Mouse (Mus musculus) heart, postnatal 10 days (tissue): ENCODE measurements at regions not wholly inside any gene's neighbourhood (a gene's known extent, or its start where the extent isn't known, plus 50 kb on each side); places are given as distances from the start of the nearest gene placed in this dataset.
A peak's percentile ranks its signal among the peaks of the same experiment; 100 is the strongest.

Experiments
- DNase-seq, 2 experiments: peaks; one replicate each; pipeline ENCODE4 v3.0.0; 2021
- intact Hi-C: fragments of 180-260 bp; cut with DNase I; formaldehyde crosslinking; loops from one replicate; pipeline ENCODE4 v1.15.1; 2025
- microRNA-seq, 2 experiments: library from miRNA; unstranded; fragments of <30 nt; microRNA quantifications; one replicate each; pipeline ENCODE4 v1.2.0; 2022

DNA sequence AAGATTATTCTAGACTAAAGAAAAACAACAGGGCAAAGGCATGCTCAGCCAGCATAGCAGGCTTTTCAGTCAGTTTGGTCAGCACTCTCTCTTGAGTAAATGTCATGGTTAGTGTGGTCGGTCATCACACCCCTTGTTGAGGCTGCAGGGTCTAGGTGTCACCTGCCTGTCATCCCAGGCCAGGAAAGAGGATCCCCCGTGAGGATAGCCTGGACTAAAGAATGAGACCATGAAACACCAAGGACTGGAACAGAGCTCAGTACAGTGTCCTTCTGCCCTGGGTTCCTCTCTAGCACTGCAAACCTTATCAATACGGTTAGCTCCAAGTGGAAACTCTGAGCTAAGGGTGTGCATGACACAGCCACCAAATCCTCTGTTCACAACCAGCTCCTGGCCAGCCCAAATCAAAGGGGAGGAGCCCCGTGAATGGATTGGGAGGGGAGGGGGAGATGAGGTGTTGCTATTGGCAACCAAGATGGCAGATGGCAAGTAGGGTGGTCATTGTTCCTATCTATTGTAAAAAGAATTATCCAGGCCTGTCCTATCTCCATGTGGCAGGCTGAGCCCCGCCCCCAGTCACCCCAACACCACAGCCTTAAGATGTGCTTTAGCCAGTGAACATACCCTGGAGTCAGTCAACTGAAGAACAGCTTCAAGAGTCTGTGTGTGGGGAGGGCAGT is 87.4 kb downstream of the Cstad start:
- intact Hi-C loops = no loop called here
- DNase-seq = no peak

DNA sequence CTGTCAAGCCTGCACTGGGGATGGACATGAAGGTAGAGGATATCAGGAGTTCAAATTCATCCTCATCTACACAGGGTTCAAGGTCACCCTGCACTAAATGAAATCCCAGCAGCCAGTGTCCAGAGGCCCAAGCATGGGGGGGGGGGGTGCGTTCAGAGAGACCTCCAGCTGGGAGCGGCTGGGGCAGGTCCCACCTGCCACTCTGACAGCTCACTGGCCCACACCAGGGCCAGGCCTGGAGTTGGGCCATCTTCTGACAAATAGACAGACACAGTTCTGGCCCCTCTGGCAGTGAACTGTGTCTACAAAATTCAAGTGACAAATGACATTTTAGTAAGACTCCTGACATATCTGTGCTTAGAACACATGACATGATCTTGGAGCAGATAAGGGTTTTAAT is 86.8 kb downstream of the Cstad start:
- intact Hi-C loops = no loop called here
- peak; percentile 40 to 53 for DNase-seq

DNA sequence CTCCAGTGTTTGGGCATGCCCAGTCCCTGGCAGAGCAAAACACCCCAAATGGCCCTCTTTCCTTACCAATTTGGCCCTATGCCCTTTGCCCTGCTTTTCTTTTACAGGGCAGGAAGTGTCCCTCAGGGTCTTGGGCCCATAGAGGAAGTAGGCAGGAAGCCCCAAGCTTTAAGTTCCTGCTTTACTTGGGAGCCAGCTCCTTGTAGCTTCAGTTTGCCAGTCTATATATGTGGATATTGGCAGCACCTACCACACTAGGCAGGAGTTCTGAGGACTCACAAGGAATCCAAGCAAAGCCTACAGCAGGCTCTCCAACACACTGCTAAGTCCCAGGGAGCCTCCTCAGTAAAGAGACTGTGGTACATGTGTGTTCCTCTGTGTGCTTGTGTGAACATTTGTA is 84.2 kb downstream of the Cstad start:
- intact Hi-C loops = no loop called here
- no peak for DNase-seq

DNA sequence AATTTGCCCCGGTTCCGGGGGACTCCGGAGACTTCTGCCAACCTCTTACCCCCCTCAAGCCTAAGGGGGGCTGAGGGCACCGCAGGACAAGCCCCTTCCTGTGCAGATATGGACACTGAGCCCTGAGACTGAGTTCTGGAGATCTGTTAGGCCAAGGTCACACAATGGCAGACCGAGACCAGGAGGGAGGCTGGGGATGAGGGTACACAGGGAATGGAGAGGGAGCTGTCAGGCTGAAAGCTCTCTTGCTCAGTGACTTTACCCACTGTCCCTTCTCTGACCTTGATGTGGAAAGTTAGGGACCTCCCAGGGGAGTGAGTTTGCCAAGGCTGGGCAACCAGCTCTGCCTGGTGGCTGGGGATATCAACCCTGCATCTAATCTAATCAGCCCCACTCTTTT is 82.7 kb downstream of the Cstad start:
- no peak for DNase-seq
- intact Hi-C loops = loop anchor here (2.0 kb wide), 1 partner anchor 15 kb away; no protein-coding TSS in a partner anchor

DNA sequence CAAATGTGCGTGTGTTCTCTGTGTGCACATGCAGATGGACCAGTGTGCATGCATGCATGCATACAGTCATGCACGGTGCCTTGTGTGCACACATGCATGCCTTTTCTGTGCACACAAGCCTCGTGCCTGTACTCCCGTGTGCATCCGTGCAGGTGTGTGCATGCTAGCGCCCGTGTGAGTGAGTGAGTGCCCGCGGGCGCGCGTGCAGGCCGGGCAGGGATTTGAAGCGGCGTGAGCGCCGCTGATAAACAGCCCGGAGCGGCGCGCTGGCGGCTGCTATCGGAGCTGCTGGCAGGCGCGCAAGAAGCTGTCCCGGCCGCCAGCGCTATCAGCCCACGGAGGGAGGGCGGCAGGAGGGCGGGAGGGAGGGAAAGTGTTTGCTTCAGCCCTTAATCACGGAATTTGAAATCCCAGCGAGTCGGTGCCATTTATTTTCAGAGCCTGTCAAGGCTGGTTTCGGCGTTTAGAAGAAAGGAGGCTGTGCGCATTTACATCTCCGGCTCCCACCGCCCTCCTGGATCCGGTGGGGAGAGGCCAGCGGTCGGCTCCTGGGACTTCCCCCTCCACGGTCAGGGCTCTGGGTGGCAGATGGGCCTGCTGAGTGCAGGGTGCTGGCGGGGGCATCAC is 82.1 kb downstream of the Cstad start:
- DNase-seq = peak; percentile 84 to 85
- intact Hi-C loops = loop anchor here (2.0 kb wide), 1 partner anchor 14 kb away; no protein-coding TSS in a partner anchor

DNA sequence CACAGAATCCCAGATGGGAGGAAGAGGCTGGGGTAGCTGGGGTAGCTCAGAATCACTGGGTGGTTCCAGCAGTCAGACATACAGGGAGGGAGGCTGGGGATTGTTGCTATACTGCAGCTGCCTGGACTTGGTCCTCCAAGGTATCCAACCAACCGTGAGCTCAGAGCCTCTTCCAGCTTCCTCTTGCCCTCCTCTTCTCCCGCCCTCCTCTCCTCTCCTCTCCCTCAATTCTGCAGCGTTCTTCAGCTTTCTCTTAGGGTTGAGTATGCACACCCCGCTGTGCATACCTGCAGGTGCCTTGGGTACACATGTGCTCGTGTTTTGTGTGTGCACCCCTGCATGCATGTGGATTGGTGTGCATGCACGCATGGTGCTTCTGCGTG is 81.6 kb downstream of the Cstad start:
- intact Hi-C loops = loop anchor here (2.0 kb wide), 1 partner anchor 14 kb away; no protein-coding TSS in a partner anchor
- DNase-seq = no peak

DNA sequence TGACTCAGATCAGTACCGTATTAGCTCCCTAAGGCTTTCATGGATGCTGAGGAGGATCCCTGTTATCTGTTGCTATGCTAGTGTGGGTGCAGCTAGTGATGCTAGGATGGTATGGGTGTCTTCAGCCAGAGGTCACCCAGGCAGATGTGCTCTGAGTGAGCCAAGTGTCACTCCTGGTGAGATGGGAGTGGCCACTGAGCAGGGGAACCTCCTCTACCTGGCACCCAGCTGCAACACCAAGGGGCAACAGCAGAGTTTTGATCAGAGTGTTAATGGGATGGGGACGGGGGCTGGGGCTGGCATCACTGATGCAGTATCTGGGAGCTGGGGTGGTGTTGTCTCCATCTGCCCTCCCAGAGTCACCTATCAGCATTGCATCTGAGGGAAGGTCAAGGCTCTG is 81.0 kb downstream of the Cstad start:
- no peak for DNase-seq
- intact Hi-C loops = loop anchor here (2.0 kb wide), 1 partner anchor 13 kb away; no protein-coding TSS in a partner anchor

DNA sequence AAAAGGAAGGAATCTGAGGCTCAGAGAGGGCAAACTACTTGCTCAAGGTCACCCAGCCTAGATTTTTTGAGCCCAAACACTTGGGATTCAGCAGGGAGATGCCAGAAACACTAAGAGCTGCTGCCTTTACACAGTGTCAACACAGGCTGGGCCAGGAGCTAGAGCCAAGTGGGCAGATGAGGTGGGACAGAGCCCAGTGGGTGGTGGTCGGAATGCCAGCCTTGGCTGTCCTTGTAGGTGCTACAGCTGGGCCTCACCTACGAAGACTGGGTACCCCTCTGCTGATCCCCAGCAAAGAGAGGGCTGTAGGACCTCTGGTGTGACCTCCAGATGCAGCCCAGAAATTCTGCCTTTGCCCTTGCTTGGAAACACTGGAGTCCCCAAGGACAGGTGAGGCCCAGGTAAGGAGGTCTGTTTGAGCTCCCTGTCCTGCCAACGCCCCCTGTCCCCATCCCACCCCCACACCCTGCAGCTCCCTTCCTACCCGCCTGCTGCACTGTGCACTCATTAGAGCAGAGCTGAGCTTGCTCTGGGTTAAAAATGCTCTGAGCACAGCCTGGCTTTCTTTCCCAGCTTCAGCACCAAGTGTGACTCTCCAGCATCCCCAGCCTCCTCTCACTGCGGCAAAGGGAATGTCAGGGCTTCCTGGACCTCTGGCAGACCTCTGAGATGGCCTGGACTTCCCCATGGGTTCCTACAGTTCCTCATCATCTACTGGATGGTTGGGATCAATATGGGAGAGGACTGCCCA is 76.2 kb downstream of the Cstad start:
- no peak for DNase-seq
- intact Hi-C loops = no loop called here

DNA sequence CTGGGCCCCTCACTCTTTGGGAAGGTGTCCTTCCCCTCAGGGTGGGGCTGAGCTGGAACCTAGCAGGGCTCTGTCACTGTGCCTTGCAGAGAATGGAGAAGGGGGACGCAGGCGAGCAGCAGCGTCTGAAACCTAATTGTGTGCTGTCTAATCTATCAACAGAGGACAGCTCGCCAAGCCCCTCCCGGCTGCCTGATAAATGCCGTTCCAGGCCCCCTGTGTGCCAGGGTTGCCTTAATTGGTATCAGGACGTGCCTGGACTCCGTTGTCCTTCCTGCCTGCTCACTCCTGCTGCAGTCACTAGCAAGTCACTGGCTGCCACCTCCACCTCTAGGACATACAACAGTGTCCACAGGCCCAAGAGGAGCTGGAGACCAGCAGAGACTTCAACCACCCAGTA is 72.6 kb downstream of the Cstad start:
- peak; percentile 78 to 86 for DNase-seq
- intact Hi-C loops = no loop called here

DNA sequence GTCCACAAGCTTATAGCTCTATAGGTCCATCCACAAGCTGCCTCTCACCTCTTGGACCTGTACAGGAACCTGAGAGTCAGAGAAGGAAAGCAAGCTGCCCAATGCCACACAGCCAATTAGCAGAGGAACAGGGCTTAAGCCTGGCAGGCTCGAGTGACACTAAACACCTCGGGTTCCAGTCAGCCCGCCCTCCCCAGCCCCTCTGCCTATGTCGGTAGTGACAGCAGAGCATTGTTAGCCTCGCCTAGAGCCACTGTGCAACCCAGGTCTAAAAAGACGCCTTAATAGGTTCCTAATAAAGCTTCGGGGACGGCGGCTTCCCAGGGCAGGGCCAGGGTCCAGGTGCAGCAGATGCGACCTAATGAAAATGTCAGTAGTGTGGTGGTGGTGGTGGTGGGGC is 66.3 kb downstream of the Cstad start:
- intact Hi-C loops = loop anchor here (5.0 kb wide), 1 partner anchor 131 kb away; no protein-coding TSS in a partner anchor
- DNase-seq = no peak

DNA sequence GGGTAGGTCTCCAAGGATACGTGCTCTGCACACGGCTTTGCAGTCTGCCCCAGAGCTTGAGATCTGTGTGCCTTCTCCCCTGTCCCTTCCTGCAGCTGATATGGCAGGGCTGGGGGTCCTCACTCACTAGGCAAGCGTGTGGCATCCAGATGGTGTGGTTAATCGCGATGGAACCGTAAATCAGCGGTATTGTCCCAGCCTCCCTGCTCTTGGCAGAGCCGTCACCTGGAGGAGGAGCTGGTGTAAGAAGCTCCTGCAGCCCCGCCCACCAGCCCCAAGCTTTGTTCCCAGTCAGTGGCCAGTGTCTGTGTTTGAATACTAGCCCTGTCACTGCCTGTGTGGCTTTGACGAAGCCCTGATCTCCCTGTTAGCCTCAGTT is 65.8 kb downstream of the Cstad start:
- no peak for DNase-seq
- intact Hi-C loops = loop anchor here (5.0 kb wide), 1 partner anchor 132 kb away; no protein-coding TSS in a partner anchor

DNA sequence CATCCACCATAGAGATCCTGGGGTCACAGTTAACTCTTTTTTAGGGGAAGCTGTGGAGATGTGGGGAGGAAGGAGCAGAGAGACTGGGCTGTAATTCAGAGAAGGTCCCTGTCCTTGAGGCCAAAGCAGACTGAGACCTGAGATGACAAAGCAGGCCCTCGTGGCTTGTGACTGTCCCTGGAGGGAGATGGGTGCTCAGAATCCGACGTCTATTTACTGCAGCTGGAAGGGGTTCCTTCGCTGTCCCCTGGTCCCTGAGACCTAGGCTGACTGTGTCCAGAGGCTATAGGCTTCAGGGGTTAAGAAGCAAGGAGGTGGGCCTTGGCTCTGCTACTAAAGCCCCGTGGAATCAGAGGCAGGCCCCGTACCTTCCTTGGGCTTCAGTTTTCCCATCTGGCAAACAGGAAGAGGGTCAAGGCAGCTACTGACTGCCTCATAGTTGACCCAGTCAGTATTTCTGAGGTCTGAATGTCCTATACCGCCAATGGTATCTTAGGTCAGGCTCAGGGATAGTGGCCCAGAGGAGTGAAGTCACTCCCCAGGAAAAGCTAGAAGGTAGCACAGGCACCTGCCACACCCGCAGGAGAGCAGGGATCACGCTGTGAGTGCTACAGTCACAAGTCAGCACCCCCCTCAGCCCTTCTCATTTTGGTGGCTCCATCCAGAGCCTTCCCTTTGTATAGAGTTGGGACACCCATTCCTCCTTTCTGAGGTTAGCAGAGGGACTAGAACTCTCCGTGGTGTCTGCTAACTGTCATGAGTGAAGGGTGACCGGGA is 65.2 kb downstream of the Cstad start:
- DNase-seq = no peak
- intact Hi-C loops = loop anchor here (2.0 to 5.0 kb wide), 5 partner anchors 47 to 188 kb away; partner anchors contain the start of gene Ier5l

DNA sequence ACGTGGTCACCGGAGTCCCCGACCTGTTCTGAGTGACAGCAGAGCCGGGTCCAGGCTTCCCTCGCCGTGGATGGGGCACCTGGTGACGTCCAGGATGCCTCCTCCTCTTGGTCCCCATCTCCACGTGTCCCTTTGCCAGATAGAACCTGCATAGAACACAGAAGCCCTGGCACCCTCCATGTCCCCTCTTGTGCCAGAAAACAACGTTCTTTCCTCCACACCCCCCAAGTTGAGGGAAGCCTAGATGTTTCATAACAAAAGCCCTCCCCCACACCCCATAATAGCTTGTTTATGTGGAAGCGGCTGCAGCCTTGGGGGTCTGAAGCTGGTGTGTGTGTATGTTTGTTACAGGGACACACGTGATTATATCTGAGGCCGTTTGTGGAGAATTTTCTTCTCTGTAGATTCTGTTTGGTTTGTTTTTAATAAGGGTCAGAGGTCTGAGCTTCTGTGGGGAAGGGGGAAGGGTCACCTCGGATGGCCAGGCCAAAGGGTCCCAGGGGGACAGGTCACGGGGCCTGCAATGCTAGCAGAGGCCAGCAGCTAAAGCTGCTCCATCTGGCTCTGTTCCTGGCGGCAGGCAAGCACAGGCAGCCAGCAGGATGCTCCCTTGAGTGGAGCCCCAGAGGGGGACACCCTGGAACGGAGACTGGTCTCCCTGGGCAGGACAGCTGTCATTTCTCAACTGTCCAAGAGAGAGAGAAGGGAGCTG is 64.2 kb downstream of the Cstad start:
- intact Hi-C loops = loop anchor here (2.0 to 5.0 kb wide), 4 partner anchors 48 to 187 kb away; partner anchors contain the start of gene Ier5l
- peak; percentile 92 to 93 for DNase-seq

Small RNA genes in the stretch of these regions (microRNA-seq; reads per million reads assigned to microRNA genes)
- gene Mir3089 = 0.35 to 0.47 reads per million in 2 experiments
